Mouse (Mus musculus) bone marrow macrophage, adult 2 months (primary cell): ENCODE measurements at regions not wholly inside any gene's neighbourhood (a gene's known extent, or its start where the extent isn't known, plus 50 kb on each side); places are given as distances from the start of the nearest gene placed in this dataset.

Experiments
- CTCF ChIP-seq: IDR thresholded peaks from 2 replicates; pipeline ENCODE4 v1.5.1; 2012; ENCODE audit warnings: low read depth, mild to moderate bottlenecking, low read length, moderate library complexity
- POLR2A ChIP-seq: IDR thresholded peaks from 2 replicates; pipeline ENCODE4 v1.6.1; 2012; ENCODE audit warnings: mild to moderate bottlenecking, low read depth, low read length, borderline replicate concordance

DNA sequence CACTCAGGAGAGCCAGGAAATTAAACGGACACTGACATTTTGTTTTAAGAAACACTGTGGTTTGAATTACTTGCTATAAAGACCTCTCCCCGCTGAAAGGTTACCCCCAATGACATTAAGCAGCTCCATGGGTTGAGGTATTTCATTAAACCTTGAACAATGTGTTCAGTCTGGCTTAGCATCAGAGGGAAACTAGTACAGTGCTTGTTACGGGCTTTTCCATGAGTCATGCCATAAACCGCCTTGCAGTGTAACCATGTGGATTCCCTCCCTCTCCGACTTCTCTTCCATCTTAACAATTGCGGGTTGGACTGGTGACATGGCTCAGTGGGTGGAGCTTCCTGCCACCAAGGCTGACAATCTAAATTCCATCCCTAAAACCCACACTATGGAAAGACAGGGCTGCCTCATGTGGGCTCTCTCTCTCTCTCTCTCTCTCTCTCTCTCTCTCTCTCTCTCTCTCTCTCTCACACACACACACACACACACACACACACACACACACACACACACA, 142.2 kb downstream of the Bcat1 start:
- TF ChIP-seq CTCF (no peak), POLR2A (no peak)
